Comparison of ENCODE assay signal across 8 mouse cellular contexts in genomic region chr2:116893988-116894363, GRCm38 (mm10). TPM values are rescaled to one million over a fixed set of nuclear protein-coding genes. Genes with fewer than 3 reads are reported as not detected.
A peak's percentile ranks its signal among the peaks of the same experiment; 100 is the strongest.
DNase-seq lines count a peak whose midpoint lies in the region; ATAC-seq and TF ChIP-seq lines count a peak whose summit lies in the region.

No protein-coding gene starts in this region.

- ATAC-seq in limb, embryonic 12.5 days (ENCODE audit: insufficient number of reproducible peaks, insufficient read depth, low FRiP score, low TSS enrichment, low read depth), result peak; percentile 64
- ATAC-seq in midbrain, embryonic 13.5 days, result peak; percentile 80

- no peak overlapping the region for H3K27ac ChIP-seq in ES-E14 (ENCODE audit: insufficient read depth, low read depth, low read length, poor library complexity, severe bottlenecking)
- H3K27ac ChIP-seq in hindbrain, embryonic 10.5 days, result peak overlapping the region; percentile 71
- H3K27ac ChIP-seq in limb, embryonic 12.5 days, result no peak overlapping the region
- no peak overlapping the region for H3K27ac ChIP-seq in midbrain, embryonic 13.5 days

- no peaks in the 10 kb centered on the region for H3K4me1 ChIP-seq in ES-E14 (ENCODE audit: control insufficient read depth in 2 of 2, insufficient read depth in 2 of 2, low read length in 2 of 2, poor library complexity in 1 of 2)
- H3K4me1 ChIP-seq in hindbrain, embryonic 10.5 days (replicated peaks), result peaks cover 7% of the 10 kb centered on the region; the same call in 1 of the 2 replicates
- H3K4me1 ChIP-seq in limb, embryonic 12.5 days (replicated peaks), result 0 out of 2 replicates have a peak, but pooled peaks cover 2% of the 10 kb centered on the region
- H3K4me1 ChIP-seq in midbrain, embryonic 13.5 days (replicated peaks), result peaks cover 6% of the 10 kb centered on the region; the same call in 1 of the 2 replicates

- 1% methylated on average over 9 of the region's 9 CpGs for WGBS in hindbrain, embryonic 10.5 days
- WGBS in limb, embryonic 12.5 days, result under 1% methylated on average over 9 of the region's 9 CpGs
- WGBS in midbrain, embryonic 13.5 days, result under 1% methylated on average over 9 of the region's 9 CpGs

- no peaks in the 10 kb centered on the region for H3K9me3 ChIP-seq in ES-E14 (ENCODE audit: control insufficient read depth, insufficient read depth, low read depth, low read length)
- no peaks in the 10 kb centered on the region for H3K9me3 ChIP-seq in hindbrain, embryonic 10.5 days
- H3K9me3 ChIP-seq in limb, embryonic 12.5 days, result no peaks in the 10 kb centered on the region
- no peaks in the 10 kb centered on the region for H3K9me3 ChIP-seq in midbrain, embryonic 13.5 days

- DNase-seq in adrenal gland, postnatal 14 days, result peak; percentile 44
- DNase-seq in adrenal gland, postnatal 25 days, result no peak
- DNase-seq in ES-E14 (ENCODE audit: low read depth, low spot score), result no peak
- DNase-seq in embryo, embryonic 9.5 days (ENCODE audit: extremely low spot score), result peak; percentile 79
- peak; percentile 68 for DNase-seq in hindbrain, embryonic 10.5 days (ENCODE audit: low spot score)
- no peak for DNase-seq in frontal cortex, postnatal 25 days (ENCODE audit: low spot score in 2 of 2)

- in situ Hi-C loops in ES-E14 (cut with MboI; ENCODE audit: low sequenced_read_pairs in 2 of 2, unreplicated experiment in 2 of 2), result loop anchor here (5.0 to 25.0 kb wide), 4 partner anchors 293 to 551 kb away; no protein-coding TSS in a partner anchor

- no peak overlapping the region; the same call in 1 of the 2 replicates for H3K9ac ChIP-seq in ES-E14 (ENCODE audit: insufficient read depth, low read depth, low read length, poor library complexity, severe bottlenecking)
- no peak overlapping the region; the same call in 1 of the 2 replicates for H3K9ac ChIP-seq in limb, embryonic 12.5 days (replicated peaks)
- H3K9ac ChIP-seq in midbrain, embryonic 13.5 days (replicated peaks), result peak overlapping the region; percentile 64

- H3K4me3 ChIP-seq in ES-E14 (ENCODE audit: insufficient read depth in 1 of 2, low read depth in 1 of 2, low read length in 2 of 2, poor library complexity in 1 of 2, severe bottlenecking in 1 of 2), result peak overlapping the region in 1 of 2 experiments; percentile 55; a peak in 2 of 4 replicates
- peak overlapping the region; percentile 49 for H3K4me3 ChIP-seq in hindbrain, embryonic 10.5 days
- H3K4me3 ChIP-seq in limb, embryonic 12.5 days (replicated peaks), result peak overlapping the region; percentile 33
- peak overlapping the region; percentile 36 for H3K4me3 ChIP-seq in midbrain, embryonic 13.5 days (replicated peaks)

- H3K36me3 ChIP-seq in ES-E14 (ENCODE audit: control insufficient read depth, insufficient read depth, low read length, poor library complexity, severe bottlenecking), result no peaks in the 10 kb centered on the region
- H3K36me3 ChIP-seq in hindbrain, embryonic 10.5 days, result no peaks in the 10 kb centered on the region
- H3K36me3 ChIP-seq in limb, embryonic 12.5 days, result no peaks in the 10 kb centered on the region
- no peaks in the 10 kb centered on the region for H3K36me3 ChIP-seq in midbrain, embryonic 13.5 days

- peak overlapping the region; percentile 60 for H3K4me2 ChIP-seq in limb, embryonic 12.5 days
- H3K4me2 ChIP-seq in midbrain, embryonic 13.5 days (replicated peaks), result peak overlapping the region; percentile 66

- peaks cover 9% of the 10 kb centered on the region for H3K27me3 ChIP-seq in hindbrain, embryonic 10.5 days (ENCODE audit: insufficient read depth, poor library complexity, severe bottlenecking)
- H3K27me3 ChIP-seq in limb, embryonic 12.5 days, result 0 out of 2 replicates have a peak, but pooled peaks cover 2% of the 10 kb centered on the region
- H3K27me3 ChIP-seq in midbrain, embryonic 13.5 days, result peaks cover 12% of the 10 kb centered on the region; the same call in 1 of the 2 replicates

TF ChIP-seq in ES-E14, 5 proteins besides CTCF, POLR2A, EP300 and RAD21:
- TF ChIP-seq ZC3H11A (IDR thresholded peaks at IDR 0.05; ENCODE audit: borderline replicate concordance, low read depth, low read length) (peak; percentile 48; the same call in 1 of the 2 replicates), ZNF384 (IDR thresholded peaks at IDR 0.05; ENCODE audit: low read depth, low read length) (no peak)

RNA-seq across cellular contexts. Expression of gene Tmco5, which starts 15.5 kb away (rescaled TPM):
- total RNA-seq in adrenal gland, postnatal 14 days (2021), result not detected in 2 replicates
- not detected in 2 replicates for total RNA-seq in adrenal gland, postnatal 25 days (2021)
- total RNA-seq in ES-E14 (2012; rRNA removed), result not detected in 2 replicates
- not detected in 2 replicates for polyA plus RNA-seq in hindbrain, embryonic 10.5 days (2016; fragmentation: Nextera tagmentation; extraction: Ambion mirVana)
- polyA plus RNA-seq in limb, embryonic 12.5 days (2016; fragmentation: Nextera tagmentation; extraction: Ambion mirVana), result not detected in 2 replicates
- polyA plus RNA-seq in midbrain, embryonic 13.5 days (2015; fragmentation: Nextera tagmentation; extraction: Ambion mirVana), result not detected in 2 replicates

Comparison
In these comparisons a context has a peak if more than half of its experiments do, and no peak if none do; other contexts are left out.
1. DNase-seq: peak in adrenal gland, postnatal 14 days (single experiment), embryo, embryonic 9.5 days (single experiment) and hindbrain, embryonic 10.5 days (single experiment); none in adrenal gland, postnatal 25 days (single experiment), ES-E14 (single experiment) and frontal cortex, postnatal 25 days (0 of 2).